Mouse (Mus musculus) ES-E14 (cell line): ENCODE data around the gene Pde2a.

Experiments
- CHD2 ChIP-seq: IDR thresholded peaks from 2 replicates; pipeline ENCODE4 v1.6.1; 2014; ENCODE audit warnings: mild to moderate bottlenecking, low read depth, low read length, inconsistent platforms
- ZC3H11A ChIP-seq: IDR thresholded peaks from 2 replicates; pipeline ENCODE4 v1.6.1; 2012; ENCODE audit warnings: low read depth, mild to moderate bottlenecking, inconsistent platforms, low read length, borderline replicate concordance
- ZNF384 ChIP-seq: IDR thresholded peaks from 2 replicates; pipeline ENCODE4 v1.6.1; 2012; ENCODE audit warnings: low read depth, low read length, inconsistent platforms

GRCm38 (mm10) chr7:101378285-101378684 lies 43.2 kb upstream of the Pde2a start:
- TF ChIP-seq ZC3H11A (no peak), ZNF384 (no peak), CHD2 (no peak)
